Mouse (Mus musculus) limb, embryonic 12.5 days (tissue): Measurements from ENCODE around the gene Gpr84. TPM values are rescaled to one million over a fixed set of nuclear protein-coding genes. Genes with fewer than 3 reads are reported as not detected.

Experiments used
- microRNA counts: library from miRNA; unstranded; fragments of <30 nt; microRNA quantifications from one replicate; lab custom pipeline; 2017
- microRNA-seq: library from miRNA; unstranded; fragments of <30 nt; microRNA quantifications from one replicate; pipeline ENCODE4, GENCODE M21; 2017
- polyA plus RNA-seq: library from polyadenylated mRNA; unstranded; fragments of >200 nt; fragmentation: Nextera tagmentation; extraction: Ambion mirVana; gene quantifications from 2 replicates; pipeline ENCODE4 v1.2.1, GENCODE M21; 2016

Gene Gpr84
- polyA plus RNA-seq, 1 experiment from 2014 or later = 0.31 TPM

MicroRNAs encoded within 50 kb of the gene (microRNA counts, 519-probe panel; counts per million panel counts)
- microRNA mmu-miR-148b (lab: Ali Mortazavi, UCI) = 5,947 counts per million, percentile 70 among the panel's probes with 10 or more counts

Small RNA genes within 50 kb of the gene (microRNA-seq; reads per million reads assigned to microRNA genes)
- gene Mir148b (212 reads per million, percentile 61 among the genes with 10 or more reads in this experiment), gene Mir6963 (not detected)

Other genes starting within 250 kb of the Gpr84 start
- 14.6 and 15.2 TPM in 2 replicates for gene Smug1, start 143.5 kb downstream of the Gpr84 start, polyA plus RNA-seq
- 201 and 206 TPM in 2 replicates for gene Cbx5, start 70.8 kb downstream of the Gpr84 start, polyA plus RNA-seq
- gene Hnrnpa1, start 70.2 kb downstream of the Gpr84 start, polyA plus RNA-seq = 1,378 and 1,438 TPM in 2 replicates
- 4.6 and 4.7 TPM in 2 replicates for gene Nfe2, start 52.2 kb downstream of the Gpr84 start, polyA plus RNA-seq
- gene Copz1, start 37.9 kb downstream of the Gpr84 start, polyA plus RNA-seq = 252 and 259 TPM in 2 replicates
- gene Zfp385a, start 29.5 kb upstream of the Gpr84 start, polyA plus RNA-seq = 11.2 and 13.3 TPM in 2 replicates
- gene Itga5, start 56.2 kb upstream of the Gpr84 start, polyA plus RNA-seq = 45.1 and 50.5 TPM in 2 replicates
- not detected in 2 replicates for gene Gtsf1, start 119.9 kb upstream of the Gpr84 start, polyA plus RNA-seq
- not detected in 2 replicates for gene Gtsf2, start 137.9 kb upstream of the Gpr84 start, polyA plus RNA-seq
- 1.4 and 1.7 TPM in 2 replicates for gene Nckap1l, start 143.2 kb upstream of the Gpr84 start, polyA plus RNA-seq
- gene Pde1b, start 192.4 kb upstream of the Gpr84 start, polyA plus RNA-seq = 4.2 and 4.5 TPM in 2 replicates
- gene Ppp1r1a, start 227.4 kb upstream of the Gpr84 start, polyA plus RNA-seq = 7.9 and 10.1 TPM in 2 replicates